Mouse (Mus musculus): ENCODE data around the gene Stim1.

DNA sequence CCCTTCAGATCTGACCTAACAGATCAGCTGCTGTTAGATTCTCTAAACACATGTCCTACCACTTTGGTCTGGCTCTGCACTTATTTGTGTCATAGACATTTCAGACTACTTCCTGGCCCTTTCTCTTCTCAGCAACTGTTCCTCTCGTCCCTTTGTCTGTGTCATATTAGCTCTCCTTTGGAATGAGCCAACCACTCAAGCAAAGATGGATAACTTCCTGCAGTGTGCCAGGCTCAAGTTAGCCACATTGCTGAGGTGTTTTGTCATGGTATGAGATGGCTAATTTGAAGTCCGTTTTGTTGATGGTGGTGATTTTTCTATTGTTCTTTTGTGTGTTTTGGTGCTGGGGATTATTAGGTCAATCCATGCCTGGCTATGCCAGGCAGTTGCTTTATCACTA is 93.7 kb downstream of the Stim1 start:
- TF ChIP-seq TAL1 (IDR thresholded peaks at IDR 0.05; ENCODE audit: low read length) (no peak), GATA1 (IDR thresholded peaks at IDR 0.05; ENCODE audit: low read length) (no peak)

Measured in erythroblast, embryonic 14.5 days (primary cell).